Mouse (Mus musculus): Measurements from ENCODE around the gene Klf3. TPM values are rescaled to one million over a fixed set of nuclear protein-coding genes. Genes with fewer than 3 reads are reported as not detected.
"Not testable (repeated sequence)": the region's sequence is repeated elsewhere in the genome, so short reads cannot be mapped to it uniquely, and the experiment has no call there.

The Klf3 gene
- polyA plus RNA-seq, 1 experiment from 2014 or later: 63.1 TPM

GRCm38 (mm10) chr5:64876086-64876830, 73.1 kb downstream of the Klf3 start:
- Histone ChIP-seq H3K27me3 (ENCODE audit: low read depth, poor library complexity, severe bottlenecking) (no peaks in the 10 kb centered on the region), H3K9me3 (replicated peaks) (peaks cover 9% of the 10 kb centered on the region; the same call in 1 of the 2 replicates), H3K36me3 (no peaks in the 10 kb centered on the region), H3K4me3 (no peak overlapping the region), H3K27ac (replicated peaks) (peak overlapping the region; percentile 58), H3K4me1 (peaks cover 37% of the 10 kb centered on the region)
- no peak for DNase-seq (ENCODE audit: low spot score)
- WGBS: 87% methylated on average over 12 of the region's 12 CpGs

GRCm38 (mm10) chr5:64877235-64878026, 74.2 kb downstream of the Klf3 start:
- DNase-seq (ENCODE audit: low spot score): peak; percentile 53
- no peak overlapping the region for H3K4me3 ChIP-seq
- H3K4me1 ChIP-seq: peaks cover 37% of the 10 kb centered on the region
- H3K27me3 ChIP-seq (ENCODE audit: low read depth, poor library complexity, severe bottlenecking): no peaks in the 10 kb centered on the region
- H3K27ac ChIP-seq (replicated peaks): peak overlapping the region; percentile 79
- 19% methylated on average over 15 of the region's 15 CpGs for WGBS
- no peaks in the 10 kb centered on the region for H3K36me3 ChIP-seq
- peaks cover 9% of the 10 kb centered on the region; the same call in 1 of the 2 replicates for H3K9me3 ChIP-seq (replicated peaks)

GRCm38 (mm10) chr5:64878027-64878425, 74.8 kb downstream of the Klf3 start:
- H3K4me3 ChIP-seq: no peak overlapping the region
- DNase-seq (ENCODE audit: low spot score): peak; percentile 83
- H3K9me3 ChIP-seq (replicated peaks): peaks cover 9% of the 10 kb centered on the region; the same call in 1 of the 2 replicates
- peak overlapping the region; percentile 79 for H3K27ac ChIP-seq (replicated peaks)
- 2% methylated on average over 4 of the region's 4 CpGs for WGBS
- H3K27me3 ChIP-seq (ENCODE audit: low read depth, poor library complexity, severe bottlenecking): no peaks in the 10 kb centered on the region
- no peaks in the 10 kb centered on the region for H3K36me3 ChIP-seq
- H3K4me1 ChIP-seq: peaks cover 37% of the 10 kb centered on the region

- Histone ChIP-seq H3K9me3 (replicated peaks) (peaks cover 9% of the 10 kb centered on the region; the same call in 1 of the 2 replicates), H3K36me3 (no peaks in the 10 kb centered on the region), H3K4me3 (no peak overlapping the region), H3K27me3 (ENCODE audit: low read depth, poor library complexity, severe bottlenecking) (no peaks in the 10 kb centered on the region), H3K27ac (replicated peaks) (peak overlapping the region; percentile 79), H3K4me1 (peaks cover 37% of the 10 kb centered on the region)
- no peak for DNase-seq (ENCODE audit: low spot score)
- WGBS: 82% methylated on average over 2 of the region's 2 CpGs
Observed at GRCm38 (mm10) chr5:64878526-64878925, 75.3 kb downstream of the Klf3 start.

GRCm38 (mm10) chr5:64879241-64879640, 76.1 kb downstream of the Klf3 start:
- no peak for DNase-seq (ENCODE audit: low spot score)
- Histone ChIP-seq H3K36me3 (no peaks in the 10 kb centered on the region), H3K4me3 (no peak overlapping the region), H3K27me3 (ENCODE audit: low read depth, poor library complexity, severe bottlenecking) (no peaks in the 10 kb centered on the region), H3K27ac (replicated peaks) (peak overlapping the region; percentile 49), H3K4me1 (peaks cover 44% of the 10 kb centered on the region), H3K9me3 (replicated peaks) (peaks cover 5% of the 10 kb centered on the region; the same call in 1 of the 2 replicates)
- WGBS: 59% methylated on average over 3 of the region's 3 CpGs

- H3K4me3 ChIP-seq; DNase-seq (ENCODE audit: low spot score); H3K27ac ChIP-seq (replicated peaks); H3K36me3 ChIP-seq; H3K27me3 ChIP-seq (ENCODE audit: low read depth, poor library complexity, severe bottlenecking); H3K9me3 ChIP-seq (replicated peaks): not testable (repeated sequence)
- WGBS: 92% methylated on average over 8 of the region's 10 CpGs
- peaks cover 37% of the 10 kb centered on the region for H3K4me1 ChIP-seq
Observed at GRCm38 (mm10) chr5:64881559-64881958, 78.4 kb downstream of the Klf3 start.

- H3K4me3 ChIP-seq; H3K36me3 ChIP-seq; H3K27ac ChIP-seq (replicated peaks); DNase-seq (ENCODE audit: low spot score); H3K9me3 ChIP-seq (replicated peaks); H3K27me3 ChIP-seq (ENCODE audit: low read depth, poor library complexity, severe bottlenecking): not testable (repeated sequence)
- peaks cover 33% of the 10 kb centered on the region for H3K4me1 ChIP-seq
- WGBS: 86% methylated on average over 9 of the region's 11 CpGs
Observed at GRCm38 (mm10) chr5:64881976-64882375, 78.8 kb downstream of the Klf3 start.

Other genes with a start within 250 kb of the Klf3 start
- 0.25 and 0.32 TPM in 2 replicates for gene Tlr1, start 130.2 kb downstream of the Klf3 start, polyA plus RNA-seq (2016; fragmentation: Nextera tagmentation; extraction: Ambion mirVana)
- 0.21 and 0.39 TPM in 2 replicates for gene Tlr6, start 156.7 kb downstream of the Klf3 start, polyA plus RNA-seq (2016; fragmentation: Nextera tagmentation; extraction: Ambion mirVana)
- gene Fam114a1, start 166.7 kb downstream of the Klf3 start, polyA plus RNA-seq (2016; fragmentation: Nextera tagmentation; extraction: Ambion mirVana): 16.8 and 19.0 TPM in 2 replicates